ENCODE assay signal across 8 mouse cellular contexts in genomic region chr7:27228281-27228821, GRCm38 (mm10). TPM values are rescaled to one million over a fixed set of nuclear protein-coding genes. Genes with fewer than 3 reads are reported as not detected.
DNase-seq lines count a peak whose midpoint lies in the region; ATAC-seq and TF ChIP-seq lines count a peak whose summit lies in the region.

Gene Itpkc (minus strand): TSS chr7:27228661.

- TF ChIP-seq EP300 in liver, embryonic 14.5 days (IDR thresholded peaks at IDR 0.05; ENCODE audit: low read depth), result no peak
- peak; percentile 22 for TF ChIP-seq EP300 in stomach, postnatal 0 days (optimal IDR thresholded peaks at IDR 0.05)

- peak within 1 kb of the TSS; percentile 77 for H3K4me2 ChIP-seq in heart, embryonic 15.5 days
- peak within 1 kb of the TSS; percentile 92 for H3K4me2 ChIP-seq in liver, embryonic 14.5 days (ENCODE audit: low read depth)
- peak within 1 kb of the TSS; percentile 72 for H3K4me2 ChIP-seq in neural tube, embryonic 11.5 days (ENCODE audit: low read depth)
- H3K4me2 ChIP-seq in stomach, postnatal 0 days (replicated peaks; ENCODE audit: low read depth), result peak within 1 kb of the TSS; percentile 78

- peaks cover 3% of the 10 kb centered on the region for H3K36me3 ChIP-seq in forebrain, embryonic 10.5 days (replicated peaks)
- no peaks in the 10 kb centered on the region for H3K36me3 ChIP-seq in heart, embryonic 15.5 days
- H3K36me3 ChIP-seq in liver, embryonic 14.5 days (replicated peaks; ENCODE audit: control insufficient read depth, insufficient read depth, low read depth), result no peaks in the 10 kb centered on the region
- no peaks in the 10 kb centered on the region for H3K36me3 ChIP-seq in neural tube, embryonic 11.5 days (ENCODE audit: control insufficient read depth, insufficient read depth, low read length)
- no peaks in the 10 kb centered on the region for H3K36me3 ChIP-seq in stomach, postnatal 0 days (ENCODE audit: control insufficient read depth, insufficient read depth, low read length)

- H3K4me1 ChIP-seq in forebrain, embryonic 10.5 days, result peaks cover 69% of the 10 kb centered on the region
- peaks cover 51% of the 10 kb centered on the region for H3K4me1 ChIP-seq in heart, embryonic 15.5 days (replicated peaks)
- peaks cover 26 to 36% of the 10 kb centered on the region in 2 experiments for H3K4me1 ChIP-seq in liver, embryonic 14.5 days (replicated peaks; ENCODE audit: control insufficient read depth in 2 of 2, insufficient read depth in 2 of 2, low read length in 1 of 2)
- H3K4me1 ChIP-seq in neural tube, embryonic 11.5 days (ENCODE audit: control insufficient read depth, insufficient read depth, low read length), result peaks cover 21% of the 10 kb centered on the region
- peaks cover 3% of the 10 kb centered on the region for H3K4me1 ChIP-seq in stomach, postnatal 0 days (replicated peaks; ENCODE audit: control insufficient read depth, insufficient read depth)

- H3K27me3 ChIP-seq in forebrain, embryonic 10.5 days (ENCODE audit: poor library complexity, severe bottlenecking), result no peaks in the 10 kb centered on the region
- no peaks in the 10 kb centered on the region for H3K27me3 ChIP-seq in heart, embryonic 15.5 days
- no peaks in the 10 kb centered on the region for H3K27me3 ChIP-seq in liver, embryonic 14.5 days (ENCODE audit: control insufficient read depth, insufficient read depth, low read length)
- no peaks in the 10 kb centered on the region for H3K27me3 ChIP-seq in neural tube, embryonic 11.5 days (ENCODE audit: control insufficient read depth, insufficient read depth, low read length)
- H3K27me3 ChIP-seq in stomach, postnatal 0 days (ENCODE audit: control insufficient read depth, insufficient read depth, low read length), result no peaks in the 10 kb centered on the region

- ATAC-seq in heart, embryonic 15.5 days (replicated peaks; ENCODE audit: insufficient number of reproducible peaks, insufficient read depth, low FRiP score, low read depth), result peak; percentile 82
- peak; percentile 81 for ATAC-seq in liver, embryonic 14.5 days (ENCODE audit: insufficient read depth)
- peak; percentile 70 for ATAC-seq in neural tube, embryonic 11.5 days (ENCODE audit: insufficient read depth, low FRiP score, low TSS enrichment)
- ATAC-seq in stomach, postnatal 0 days (ENCODE audit: low FRiP score, low TSS enrichment), result peak; percentile 85

- peak; percentile 87 to 90 for DNase-seq in CD8-positive naive resting alpha-beta T cell, adult 2 months (ENCODE audit: low read depth in 2 of 2, low spot score in 2 of 2)
- peak; percentile 96 for DNase-seq in c-Kit-positive CD71-negative TER-119-negative erythroid progenitor cells, embryonic 14.5 days (ENCODE audit: low read depth)
- DNase-seq in forebrain, embryonic 10.5 days (ENCODE audit: extremely low spot score, low spot score), result peak; percentile 97
- peak; percentile 93 to 96 for DNase-seq in kidney, postnatal 25 days
- peak; percentile 83 to 92 (median 85) for DNase-seq in liver, embryonic 14.5 days (ENCODE audit: low read depth in 3 of 3, low spot score in 3 of 3)
- peak; percentile 96 for DNase-seq in neural tube, embryonic 11.5 days (ENCODE audit: low spot score)
- DNase-seq in stomach, postnatal 0 days (ENCODE audit: low spot score), result peak; percentile 98

- TF ChIP-seq CTCF in liver, embryonic 14.5 days (IDR thresholded peaks at IDR 0.05; ENCODE audit: low read depth), result peak; percentile 38; the same call in 1 of the 2 replicates
- TF ChIP-seq CTCF in stomach, postnatal 0 days (IDR thresholded peaks at IDR 0.05; ENCODE audit: low read depth), result peak; percentile 38; the same call in 1 of the 2 replicates

- WGBS in forebrain, embryonic 10.5 days, result under 1% methylated on average over 43 of the region's 49 CpGs
- under 1% methylated on average over 49 of the region's 49 CpGs for WGBS in heart, embryonic 15.5 days
- WGBS in liver, embryonic 14.5 days (ENCODE audit: insufficient replicate concordance), result under 1% methylated on average over 49 of the region's 49 CpGs
- WGBS in neural tube, embryonic 11.5 days, result under 1% methylated on average over 49 of the region's 49 CpGs
- under 1% methylated on average over 48 of the region's 49 CpGs for WGBS in stomach, postnatal 0 days

- peak within 1 kb of the TSS; percentile 89 for H3K9ac ChIP-seq in heart, embryonic 15.5 days
- peak within 1 kb of the TSS; percentile 69 for H3K9ac ChIP-seq in liver, embryonic 14.5 days (replicated peaks)
- peak within 1 kb of the TSS; percentile 74 for H3K9ac ChIP-seq in neural tube, embryonic 11.5 days (ENCODE audit: low read length)
- peak within 1 kb of the TSS; percentile 87 for H3K9ac ChIP-seq in stomach, postnatal 0 days (ENCODE audit: low read length)

- peak within 1 kb of the TSS; percentile 94 for H3K27ac ChIP-seq in forebrain, embryonic 10.5 days
- H3K27ac ChIP-seq in heart, embryonic 15.5 days, result peak within 1 kb of the TSS; percentile 92
- H3K27ac ChIP-seq in liver, embryonic 14.5 days, result peak within 1 kb of the TSS; percentile 64
- H3K27ac ChIP-seq in neural tube, embryonic 11.5 days (ENCODE audit: low read depth, low read length), result peak within 1 kb of the TSS; percentile 60
- peak within 1 kb of the TSS; percentile 93 for H3K27ac ChIP-seq in stomach, postnatal 0 days (replicated peaks)

- peak within 1 kb of the TSS; percentile 89 for H3K4me3 ChIP-seq in forebrain, embryonic 10.5 days
- H3K4me3 ChIP-seq in heart, embryonic 15.5 days, result peak within 1 kb of the TSS; percentile 96
- peak within 1 kb of the TSS; percentile 71 to 80 for H3K4me3 ChIP-seq in liver, embryonic 14.5 days (ENCODE audit: insufficient read depth in 1 of 2, low read depth in 2 of 2, low read length in 2 of 2)
- H3K4me3 ChIP-seq in neural tube, embryonic 11.5 days (ENCODE audit: low read depth, low read length), result peak within 1 kb of the TSS; percentile 89
- H3K4me3 ChIP-seq in stomach, postnatal 0 days (ENCODE audit: low read depth, low read length), result peak within 1 kb of the TSS; percentile 82

- H3K9me3 ChIP-seq in forebrain, embryonic 10.5 days, result no peaks in the 10 kb centered on the region
- H3K9me3 ChIP-seq in heart, embryonic 15.5 days (replicated peaks), result no peaks in the 10 kb centered on the region
- no peaks in the 10 kb centered on the region for H3K9me3 ChIP-seq in liver, embryonic 14.5 days (ENCODE audit: control insufficient read depth, low read length)
- no peaks in the 10 kb centered on the region for H3K9me3 ChIP-seq in neural tube, embryonic 11.5 days (ENCODE audit: control insufficient read depth, low read length)
- H3K9me3 ChIP-seq in stomach, postnatal 0 days (ENCODE audit: control insufficient read depth, low read length), result no peaks in the 10 kb centered on the region

RNA-seq across cellular contexts. Expression of gene Itpkc, which starts in this region (rescaled TPM):
- 4.4 and 5.3 TPM in 2 replicates for polyA plus RNA-seq in forebrain, embryonic 10.5 days (2016; fragmentation: Nextera tagmentation; extraction: Ambion mirVana)
- polyA plus RNA-seq in heart, embryonic 15.5 days (2015; fragmentation: Nextera tagmentation; extraction: Ambion mirVana), result 2.4 and 2.8 TPM in 2 replicates
- 2.0 and 2.3 TPM in 2 replicates for polyA plus RNA-seq in liver, embryonic 14.5 days (2012; rRNA removed)
- 1.3 and 1.5 TPM in 2 replicates for polyA plus RNA-seq in liver, embryonic 14.5 days (2014; fragmentation: Nextera tagmentation; extraction: Ambion mirVana)
- 6.5 and 8.3 TPM in 2 replicates for polyA plus RNA-seq in neural tube, embryonic 11.5 days (2014; fragmentation: Nextera tagmentation; extraction: Ambion mirVana)
- 11.6 and 12.2 TPM in 2 replicates for polyA plus RNA-seq in stomach, postnatal 0 days (2015; fragmentation: Nextera tagmentation; extraction: Ambion mirVana)

Comparison
In these comparisons a context has a peak if more than half of its experiments do, and no peak if none do; other contexts are left out.
1. Peak in every context shown above with its lines: DNase-seq, ATAC-seq, H3K4me3 ChIP-seq and H3K27ac ChIP-seq.